Mouse (Mus musculus): ENCODE data around the gene Wwc1. TPM values are rescaled to one million over a fixed set of nuclear protein-coding genes. Genes with fewer than 3 reads are reported as not detected.

Wwc1 gene
- polyA plus RNA-seq, 1 experiment from 2014 or later, result 2.1 TPM

GRCm38 (mm10) chr11:35998048-35998447 lies 17.7 kb upstream of the Wwc1 start:
- Histone ChIP-seq H3K27ac (replicated peaks; ENCODE audit: low read depth, low read length) (no peak overlapping the region), H3K27me3 (ENCODE audit: control insufficient read depth, insufficient read depth, low read length) (peaks cover 11% of the 10 kb centered on the region; the same call in 1 of the 2 replicates), H3K9ac (ENCODE audit: low read length) (no peak overlapping the region), H3K4me2 (ENCODE audit: low read depth, severe bottlenecking) (no peak overlapping the region), H3K36me3 (ENCODE audit: control insufficient read depth, insufficient read depth, low read length) (no peaks in the 10 kb centered on the region), H3K4me1 (ENCODE audit: control insufficient read depth, insufficient read depth, low read length) (no peaks in the 10 kb centered on the region), H3K9me3 (ENCODE audit: control insufficient read depth, low read length) (no peaks in the 10 kb centered on the region), H3K4me3 (ENCODE audit: low read depth, low read length) (no peak overlapping the region)
- WGBS, result 80% methylated on average over 12 of the region's 12 CpGs
- no peak for DNase-seq (ENCODE audit: low spot score)
- no peak for ATAC-seq (ENCODE audit: insufficient number of reproducible peaks, low FRiP score, low TSS enrichment, low read depth)

- Histone ChIP-seq H3K9me3 (ENCODE audit: control insufficient read depth, low read length) (no peaks in the 10 kb centered on the region), H3K36me3 (ENCODE audit: control insufficient read depth, insufficient read depth, low read length) (no peaks in the 10 kb centered on the region), H3K4me1 (ENCODE audit: control insufficient read depth, insufficient read depth, low read length) (no peaks in the 10 kb centered on the region), H3K4me3 (ENCODE audit: low read depth, low read length) (no peak overlapping the region), H3K9ac (ENCODE audit: low read length) (no peak overlapping the region), H3K27ac (replicated peaks; ENCODE audit: low read depth, low read length) (no peak overlapping the region), H3K4me2 (ENCODE audit: low read depth, severe bottlenecking) (no peak overlapping the region), H3K27me3 (ENCODE audit: control insufficient read depth, insufficient read depth, low read length) (peaks cover 7% of the 10 kb centered on the region; the same call in 1 of the 2 replicates)
- no peak for DNase-seq (ENCODE audit: low spot score)
- no peak for ATAC-seq (ENCODE audit: insufficient number of reproducible peaks, low FRiP score, low TSS enrichment, low read depth)
These were observed 15.0 kb upstream of the Wwc1 start for GRCm38 (mm10) chr11:35995310-35995709.

GRCm38 (mm10) chr11:35991846-35992245 lies 11.5 kb upstream of the Wwc1 start:
- Histone ChIP-seq H3K4me3 (ENCODE audit: low read depth, low read length) (no peak overlapping the region), H3K4me2 (ENCODE audit: low read depth, severe bottlenecking) (no peak overlapping the region), H3K9me3 (ENCODE audit: control insufficient read depth, low read length) (no peaks in the 10 kb centered on the region), H3K4me1 (ENCODE audit: control insufficient read depth, insufficient read depth, low read length) (no peaks in the 10 kb centered on the region), H3K9ac (ENCODE audit: low read length) (no peak overlapping the region), H3K36me3 (ENCODE audit: control insufficient read depth, insufficient read depth, low read length) (no peaks in the 10 kb centered on the region), H3K27me3 (ENCODE audit: control insufficient read depth, insufficient read depth, low read length) (no peaks in the 10 kb centered on the region), H3K27ac (replicated peaks; ENCODE audit: low read depth, low read length) (no peak overlapping the region)
- WGBS, result 85% methylated on average over 2 of the region's 2 CpGs
- no peak for ATAC-seq (ENCODE audit: insufficient number of reproducible peaks, low FRiP score, low TSS enrichment, low read depth)
- no peak for DNase-seq (ENCODE audit: low spot score)

- DNase-seq (ENCODE audit: low spot score), result no peak
- Histone ChIP-seq H3K4me2 (ENCODE audit: low read depth, severe bottlenecking) (no peak overlapping the region), H3K36me3 (ENCODE audit: control insufficient read depth, insufficient read depth, low read length) (no peaks in the 10 kb centered on the region), H3K27ac (replicated peaks; ENCODE audit: low read depth, low read length) (no peak overlapping the region), H3K4me3 (ENCODE audit: low read depth, low read length) (no peak overlapping the region), H3K4me1 (ENCODE audit: control insufficient read depth, insufficient read depth, low read length) (peaks cover 2% of the 10 kb centered on the region; the same call in 1 of the 2 replicates), H3K9ac (ENCODE audit: low read length) (no peak overlapping the region), H3K9me3 (ENCODE audit: control insufficient read depth, low read length) (no peaks in the 10 kb centered on the region), H3K27me3 (ENCODE audit: control insufficient read depth, insufficient read depth, low read length) (no peaks in the 10 kb centered on the region)
- no peak for ATAC-seq (ENCODE audit: insufficient number of reproducible peaks, low FRiP score, low TSS enrichment, low read depth)
- 79% methylated on average over 4 of the region's 4 CpGs for WGBS
These were observed 9.6 kb upstream of the Wwc1 start for GRCm38 (mm10) chr11:35989967-35990366.

- H3K27me3 ChIP-seq (ENCODE audit: control insufficient read depth, insufficient read depth, low read length), result peaks cover 10% of the 10 kb centered on the region; the same call in 1 of the 2 replicates
- no peak overlapping the region for H3K4me3 ChIP-seq (ENCODE audit: low read depth, low read length)
- peaks cover 2% of the 10 kb centered on the region; the same call in 1 of the 2 replicates for H3K4me1 ChIP-seq (ENCODE audit: control insufficient read depth, insufficient read depth, low read length)
- WGBS, result under 1% methylated on average over 19 of the region's 19 CpGs
- H3K36me3 ChIP-seq (ENCODE audit: control insufficient read depth, insufficient read depth, low read length), result no peaks in the 10 kb centered on the region
- H3K9me3 ChIP-seq (ENCODE audit: control insufficient read depth, low read length), result no peaks in the 10 kb centered on the region
- ATAC-seq (ENCODE audit: insufficient number of reproducible peaks, low FRiP score, low TSS enrichment, low read depth), result peak; percentile 70
- H3K4me2 ChIP-seq (ENCODE audit: low read depth, severe bottlenecking), result peak overlapping the region; percentile 45
- no peak overlapping the region for H3K27ac ChIP-seq (replicated peaks; ENCODE audit: low read depth, low read length)
- no peak overlapping the region for H3K9ac ChIP-seq (ENCODE audit: low read length)
- DNase-seq (ENCODE audit: low spot score), result peak; percentile 53
These were observed 5.6 kb upstream of the Wwc1 start for GRCm38 (mm10) chr11:35985841-35986393.

- no peak overlapping the region for H3K9ac ChIP-seq (ENCODE audit: low read length)
- 91% methylated on average over 3 of the region's 3 CpGs for WGBS
- H3K27me3 ChIP-seq (ENCODE audit: control insufficient read depth, insufficient read depth, low read length), result peaks cover 26% of the 10 kb centered on the region
These were observed 2.4 kb upstream of the Wwc1 start for GRCm38 (mm10) chr11:35982734-35983133.

GRCm38 (mm10) chr11:35979733-35980410 lies 455 bp downstream of the Wwc1 start:
- peak; percentile 61 for ATAC-seq (ENCODE audit: insufficient number of reproducible peaks, low FRiP score, low TSS enrichment, low read depth)
- Histone ChIP-seq H3K9ac (ENCODE audit: low read length) (peak overlapping the region; percentile 63), H3K9me3 (ENCODE audit: control insufficient read depth, low read length) (no peaks in the 10 kb centered on the region), H3K4me2 (ENCODE audit: low read depth, severe bottlenecking) (peak overlapping the region; percentile 94), H3K4me3 (ENCODE audit: low read depth, low read length) (peak overlapping the region; percentile 56), H3K4me1 (ENCODE audit: control insufficient read depth, insufficient read depth, low read length) (peaks cover 7% of the 10 kb centered on the region), H3K36me3 (ENCODE audit: control insufficient read depth, insufficient read depth, low read length) (no peaks in the 10 kb centered on the region), H3K27ac (replicated peaks; ENCODE audit: low read depth, low read length) (no peak overlapping the region; the same call in 1 of the 2 replicates), H3K27me3 (ENCODE audit: control insufficient read depth, insufficient read depth, low read length) (peaks cover 26% of the 10 kb centered on the region)
- WGBS, result under 1% methylated on average over 58 of the region's 66 CpGs
- peak; percentile 55 for DNase-seq (ENCODE audit: low spot score)

More at GRCm38 (mm10) chr11:35982734-35983133, 2.4 kb upstream of the Wwc1 start:
- H3K4me2 ChIP-seq (ENCODE audit: low read depth, severe bottlenecking), result no peak overlapping the region
- H3K36me3 ChIP-seq (ENCODE audit: control insufficient read depth, insufficient read depth, low read length), result no peaks in the 10 kb centered on the region
- H3K4me1 ChIP-seq (ENCODE audit: control insufficient read depth, insufficient read depth, low read length), result peaks cover 9% of the 10 kb centered on the region
- DNase-seq (ENCODE audit: low spot score) (no peak), ATAC-seq (ENCODE audit: insufficient number of reproducible peaks, low FRiP score, low TSS enrichment, low read depth) (no peak)
- H3K4me3 ChIP-seq (ENCODE audit: low read depth, low read length), result no peak overlapping the region
- H3K27ac ChIP-seq (replicated peaks; ENCODE audit: low read depth, low read length), result no peak overlapping the region
- no peaks in the 10 kb centered on the region for H3K9me3 ChIP-seq (ENCODE audit: control insufficient read depth, low read length)

- H3K9ac ChIP-seq (ENCODE audit: low read length), result no peak overlapping the region; the same call in 1 of the 2 replicates
- H3K4me2 ChIP-seq (ENCODE audit: low read depth, severe bottlenecking), result peak overlapping the region; percentile 94
- no peaks in the 10 kb centered on the region for H3K36me3 ChIP-seq (ENCODE audit: control insufficient read depth, insufficient read depth, low read length)
- peaks cover 7% of the 10 kb centered on the region for H3K4me1 ChIP-seq (ENCODE audit: control insufficient read depth, insufficient read depth, low read length)
- H3K9me3 ChIP-seq (ENCODE audit: control insufficient read depth, low read length), result no peaks in the 10 kb centered on the region
- peaks cover 26% of the 10 kb centered on the region for H3K27me3 ChIP-seq (ENCODE audit: control insufficient read depth, insufficient read depth, low read length)
- H3K27ac ChIP-seq (replicated peaks; ENCODE audit: low read depth, low read length), result no peak overlapping the region; the same call in 1 of the 2 replicates
- WGBS, result under 1% methylated on average over 12 of the region's 12 CpGs
- H3K4me3 ChIP-seq (ENCODE audit: low read depth, low read length), result peak overlapping the region; percentile 56
- ATAC-seq (ENCODE audit: insufficient number of reproducible peaks, low FRiP score, low TSS enrichment, low read depth) (no peak), DNase-seq (ENCODE audit: low spot score) (peak; percentile 28)
These were observed 1.0 kb downstream of the Wwc1 start for GRCm38 (mm10) chr11:35979266-35979732.
